Mouse (Mus musculus): ENCODE results near the gene Ugt1a5. TPM values are rescaled to one million over a fixed set of nuclear protein-coding genes. Genes with fewer than 3 reads are reported as not detected.

Ugt1a5 gene
- total and polyA plus RNA-seq, 2 experiments from 2014 or later = not detected

DNA sequence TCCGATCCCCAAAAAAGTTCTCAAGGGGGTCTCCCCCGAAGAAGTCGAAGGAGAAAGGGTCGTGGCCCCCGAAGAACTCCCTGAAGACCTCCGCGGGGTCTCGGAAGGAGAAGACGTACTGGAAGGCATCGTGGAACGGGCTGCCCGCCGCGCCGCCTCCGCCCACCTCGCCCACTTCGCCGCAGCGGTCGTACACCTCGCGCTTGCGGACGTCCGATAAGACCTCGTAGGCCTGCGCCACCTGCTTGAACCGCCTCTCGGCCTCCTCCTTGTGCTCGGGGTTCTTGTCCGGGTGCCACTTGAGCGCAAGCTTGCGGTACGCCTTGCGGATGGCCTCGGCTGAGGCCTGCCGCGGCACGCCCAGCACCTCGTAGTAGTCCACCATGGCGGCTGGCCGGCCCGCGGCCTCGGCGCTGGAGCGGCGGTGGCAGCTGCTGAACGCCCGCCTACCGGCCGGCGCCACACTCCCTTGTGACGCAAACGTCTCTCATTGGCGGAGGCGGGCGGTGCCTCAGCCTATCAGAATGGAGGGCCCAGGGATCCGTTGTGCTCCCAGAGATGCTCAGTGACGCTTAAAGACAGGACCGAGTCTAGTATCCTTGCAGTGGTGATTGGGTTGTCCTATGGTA is 39.6 kb downstream of the Ugt1a5 start, which contains the start of gene Dnajb3:
Gene Dnajb3 (minus strand): TSS at position 489 of the 629 bp plus-strand sequence.
- TF ChIP-seq CTCF (IDR thresholded peaks at IDR 0.05; ENCODE audit: low read depth) = no peak
- no peak for TF ChIP-seq EP300 (IDR thresholded peaks at IDR 0.05; ENCODE audit: low read depth)
- no peak within 1 kb of the TSS for H3K27ac ChIP-seq (ENCODE audit: low read depth)
- peak within 1 kb of the TSS; percentile 46 for H3K4me3 ChIP-seq (ENCODE audit: low read depth, low read length)
- H3K4me1 ChIP-seq (ENCODE audit: control insufficient read depth, insufficient read depth) = 0 out of 2 replicates have a peak, but pooled peaks cover 4% of the 10 kb centered on the region
- no peaks in the 10 kb centered on the region for H3K36me3 ChIP-seq (replicated peaks; ENCODE audit: control insufficient read depth, insufficient read depth, low read length)
- H3K9ac ChIP-seq (replicated peaks; ENCODE audit: low read depth, low read length) = peak within 1 kb of the TSS; percentile 50
- DNase-seq (ENCODE audit: low spot score) (no peak), ATAC-seq (ENCODE audit: insufficient read depth, low read depth) (peak; percentile 97)
- H3K27me3 ChIP-seq (ENCODE audit: control insufficient read depth, insufficient read depth, low read length) = no peaks in the 10 kb centered on the region
- H3K9me3 ChIP-seq (replicated peaks; ENCODE audit: control insufficient read depth, low read length) = no peaks in the 10 kb centered on the region; the same call in 1 of the 2 replicates
- 8% methylated on average over 52 of the region's 62 CpGs for WGBS
- H3K4me2 ChIP-seq (ENCODE audit: low read depth, low read length) = peak within 1 kb of the TSS; percentile 72

DNA sequence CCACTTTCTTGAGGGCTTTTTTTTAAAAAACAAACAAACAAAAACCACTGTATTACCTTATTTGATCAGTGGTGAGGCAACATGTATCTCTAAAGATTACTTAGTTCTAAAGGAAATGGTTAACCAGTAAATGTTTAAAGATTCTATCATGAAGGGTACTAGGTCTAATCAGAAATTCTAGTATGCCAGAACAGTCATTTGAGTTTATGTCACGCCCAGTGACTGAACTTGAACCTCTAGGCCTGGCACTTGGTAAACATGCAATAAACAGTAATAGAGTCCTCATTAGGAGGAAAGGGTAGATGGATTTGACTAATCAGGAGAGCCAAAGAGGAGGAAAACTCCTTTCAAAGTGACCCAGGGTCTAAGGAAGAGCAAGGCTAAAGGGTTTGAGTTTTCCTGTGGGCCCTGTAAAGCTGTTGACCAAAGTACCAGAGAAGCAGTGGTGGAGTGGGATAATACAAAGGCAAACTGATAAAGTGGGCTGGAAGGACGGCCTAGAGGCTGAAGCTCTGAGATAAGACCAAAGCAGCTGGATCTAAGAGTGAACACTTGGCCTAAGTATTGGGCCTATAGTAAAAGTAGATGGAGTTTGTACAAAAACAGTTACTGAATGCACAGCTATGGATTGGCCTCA is 41.1 kb downstream of the Ugt1a5 start:
- no peak for DNase-seq (ENCODE audit: low spot score)
- H3K4me2 ChIP-seq (ENCODE audit: low read depth, low read length) = no peak overlapping the region
- H3K4me1 ChIP-seq (ENCODE audit: control insufficient read depth, insufficient read depth) = 0 out of 2 replicates have a peak, but pooled peaks cover 4% of the 10 kb centered on the region
- peaks cover 7% of the 10 kb centered on the region for H3K9me3 ChIP-seq (replicated peaks; ENCODE audit: control insufficient read depth, low read length)
- H3K4me3 ChIP-seq (ENCODE audit: low read depth, low read length) = no peak overlapping the region
- no peak for ATAC-seq (ENCODE audit: insufficient read depth, low read depth)
- no peak overlapping the region for H3K9ac ChIP-seq (replicated peaks; ENCODE audit: low read depth, low read length)
- H3K27me3 ChIP-seq (ENCODE audit: control insufficient read depth, insufficient read depth, low read length) = no peaks in the 10 kb centered on the region
- TF ChIP-seq EP300 (IDR thresholded peaks at IDR 0.05; ENCODE audit: low read depth) (no peak), CTCF (IDR thresholded peaks at IDR 0.05; ENCODE audit: low read depth) (no peak)
- H3K27ac ChIP-seq (ENCODE audit: low read depth) = no peak overlapping the region
- 52% methylated on average over 2 of the region's 2 CpGs for WGBS
- no peaks in the 10 kb centered on the region for H3K36me3 ChIP-seq (replicated peaks; ENCODE audit: control insufficient read depth, insufficient read depth, low read length)

DNA sequence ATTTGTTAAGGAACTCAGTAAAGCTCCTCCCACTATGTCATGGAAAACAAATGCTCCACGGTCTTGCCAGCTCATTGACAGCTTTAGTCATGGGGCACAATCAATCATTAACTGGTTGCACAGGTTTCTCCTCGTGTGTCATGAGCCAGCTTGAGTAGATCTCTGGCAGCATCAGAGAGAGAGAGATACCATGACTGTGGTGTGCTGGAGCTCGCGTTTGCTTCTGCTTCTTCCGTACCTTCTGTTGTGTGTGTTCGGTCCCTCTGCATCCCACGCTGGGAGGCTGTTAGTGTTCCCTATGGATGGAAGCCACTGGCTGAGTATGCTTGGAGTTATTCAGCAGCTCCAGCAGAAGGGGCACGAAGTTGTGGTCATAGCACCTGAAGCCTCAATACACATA is 46.0 kb downstream of the Ugt1a5 start, which contains the start of gene Ugt1a1:
Gene Ugt1a1 (plus strand): TSS at position 148 of the 400 bp plus-strand sequence.
- peaks cover 51% of the 10 kb centered on the region for H3K9me3 ChIP-seq (replicated peaks; ENCODE audit: control insufficient read depth, low read length)
- H3K4me1 ChIP-seq (ENCODE audit: control insufficient read depth, insufficient read depth) = no peaks in the 10 kb centered on the region
- DNase-seq (ENCODE audit: low spot score) = no peak

DNA sequence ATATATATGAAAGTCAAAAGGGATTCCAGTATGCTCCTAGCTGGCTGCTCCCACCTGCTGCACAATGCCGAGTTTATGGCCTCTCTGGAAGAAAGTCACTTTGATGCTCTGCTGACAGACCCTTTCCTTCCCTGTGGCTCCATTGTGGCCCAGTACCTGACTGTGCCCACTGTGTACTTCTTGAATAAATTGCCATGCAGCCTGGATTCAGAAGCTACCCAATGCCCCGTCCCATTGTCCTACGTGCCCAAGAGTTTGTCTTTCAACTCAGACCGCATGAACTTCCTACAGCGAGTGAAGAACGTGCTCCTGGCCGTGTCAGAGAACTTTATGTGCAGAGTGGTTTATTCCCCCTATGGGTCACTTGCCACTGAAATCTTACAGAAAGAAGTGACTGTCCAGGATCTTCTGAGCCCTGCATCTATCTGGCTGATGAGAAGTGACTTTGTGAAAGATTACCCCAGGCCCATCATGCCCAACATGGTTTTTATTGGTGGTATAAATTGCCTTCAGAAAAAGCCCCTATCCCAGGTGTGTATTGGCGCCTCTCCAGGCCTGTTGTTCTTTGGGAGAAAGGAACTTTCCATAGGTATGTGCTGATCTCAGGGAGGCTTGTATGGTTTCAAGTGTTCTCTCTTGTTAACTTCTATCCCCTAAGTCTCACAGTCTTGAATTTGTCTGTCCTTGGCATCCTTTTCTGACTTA is 46.7 kb downstream of the Ugt1a5 start:
- peak; percentile 13; the same call in 1 of the 2 replicates for ATAC-seq (ENCODE audit: insufficient read depth, low read depth)
- Histone ChIP-seq H3K9me3 (replicated peaks; ENCODE audit: control insufficient read depth, low read length) (peaks cover 58% of the 10 kb centered on the region), H3K4me1 (ENCODE audit: control insufficient read depth, insufficient read depth) (no peaks in the 10 kb centered on the region), H3K4me2 (ENCODE audit: low read depth, low read length) (no peak overlapping the region), H3K4me3 (ENCODE audit: low read depth, low read length) (no peak overlapping the region), H3K9ac (replicated peaks; ENCODE audit: low read depth, low read length) (no peak overlapping the region), H3K27me3 (ENCODE audit: control insufficient read depth, insufficient read depth, low read length) (no peaks in the 10 kb centered on the region), H3K27ac (ENCODE audit: low read depth) (no peak overlapping the region), H3K36me3 (replicated peaks; ENCODE audit: control insufficient read depth, insufficient read depth, low read length) (no peaks in the 10 kb centered on the region)
- WGBS = 50% methylated on average over 8 of the region's 8 CpGs
- DNase-seq (ENCODE audit: low spot score) = no peak
- no peak for TF ChIP-seq CTCF (IDR thresholded peaks at IDR 0.05; ENCODE audit: low read depth)
- TF ChIP-seq EP300 (IDR thresholded peaks at IDR 0.05; ENCODE audit: low read depth) = no peak

More for the DNA sequence above, 46.0 kb downstream of the Ugt1a5 start, which contains the start of gene Ugt1a1:
- Histone ChIP-seq H3K4me2 (ENCODE audit: low read depth, low read length) (no peak within 1 kb of the TSS), H3K4me3 (ENCODE audit: low read depth, low read length) (no peak within 1 kb of the TSS), H3K36me3 (replicated peaks; ENCODE audit: control insufficient read depth, insufficient read depth, low read length) (no peaks in the 10 kb centered on the region), H3K9ac (replicated peaks; ENCODE audit: low read depth, low read length) (no peak within 1 kb of the TSS), H3K27me3 (ENCODE audit: control insufficient read depth, insufficient read depth, low read length) (no peaks in the 10 kb centered on the region), H3K27ac (ENCODE audit: low read depth) (no peak within 1 kb of the TSS)
- no peak for TF ChIP-seq EP300 (IDR thresholded peaks at IDR 0.05; ENCODE audit: low read depth)
- no peak for TF ChIP-seq CTCF (IDR thresholded peaks at IDR 0.05; ENCODE audit: low read depth)
- no peak for ATAC-seq (ENCODE audit: insufficient read depth, low read depth)
- WGBS = 58% methylated on average over 8 of the region's 8 CpGs

DNA sequence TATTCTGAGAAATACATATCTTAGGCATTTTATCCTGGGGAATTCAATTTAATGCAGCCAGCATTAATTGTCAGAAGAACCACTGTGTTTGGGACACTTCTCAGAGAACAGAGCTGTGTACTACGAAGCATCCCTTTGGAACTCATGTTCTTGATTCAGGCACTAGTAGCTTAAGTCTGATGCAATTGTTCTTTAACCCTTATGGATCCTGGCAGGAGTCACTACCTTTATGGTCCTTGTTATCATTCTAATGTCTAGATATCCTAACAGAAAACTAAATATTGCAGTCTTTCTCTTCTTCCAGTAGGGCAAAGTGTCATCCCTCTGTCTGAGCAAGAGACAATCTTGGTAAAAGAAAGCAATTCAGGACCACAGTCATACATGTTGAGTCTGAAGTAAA is 47.2 kb downstream of the Ugt1a5 start:
- H3K27ac ChIP-seq (ENCODE audit: low read depth) = no peak overlapping the region
- DNase-seq (ENCODE audit: low spot score) (no peak), ATAC-seq (ENCODE audit: insufficient read depth, low read depth) (peak; percentile 6; the same call in 1 of the 2 replicates)
- H3K4me2 ChIP-seq (ENCODE audit: low read depth, low read length) = no peak overlapping the region
- no peaks in the 10 kb centered on the region for H3K27me3 ChIP-seq (ENCODE audit: control insufficient read depth, insufficient read depth, low read length)
- WGBS = 58% methylated on average over 1 of the region's 1 CpGs
- H3K36me3 ChIP-seq (replicated peaks; ENCODE audit: control insufficient read depth, insufficient read depth, low read length) = no peaks in the 10 kb centered on the region
- H3K4me3 ChIP-seq (ENCODE audit: low read depth, low read length) = no peak overlapping the region
- H3K9ac ChIP-seq (replicated peaks; ENCODE audit: low read depth, low read length) = no peak overlapping the region
- no peaks in the 10 kb centered on the region for H3K4me1 ChIP-seq (ENCODE audit: control insufficient read depth, insufficient read depth)
- peaks cover 61% of the 10 kb centered on the region for H3K9me3 ChIP-seq (replicated peaks; ENCODE audit: control insufficient read depth, low read length)
- no peak for TF ChIP-seq EP300 (IDR thresholded peaks at IDR 0.05; ENCODE audit: low read depth)
- TF ChIP-seq CTCF (IDR thresholded peaks at IDR 0.05; ENCODE audit: low read depth) = no peak

Measured in heart, postnatal 0 days (tissue).